Mouse (Mus musculus) cerebellum, postnatal 10 days (tissue): ENCODE data around the gene Grxcr1.
A peak's percentile ranks its signal among the peaks of the same experiment; 100 is the strongest.

Source experiments
- DNase-seq, 2 experiments: peaks; one replicate each; pipeline ENCODE4 v3.0.0; 2021; ENCODE audit warnings: mixed read lengths in 2 of 2

Gene Grxcr1

DNA sequence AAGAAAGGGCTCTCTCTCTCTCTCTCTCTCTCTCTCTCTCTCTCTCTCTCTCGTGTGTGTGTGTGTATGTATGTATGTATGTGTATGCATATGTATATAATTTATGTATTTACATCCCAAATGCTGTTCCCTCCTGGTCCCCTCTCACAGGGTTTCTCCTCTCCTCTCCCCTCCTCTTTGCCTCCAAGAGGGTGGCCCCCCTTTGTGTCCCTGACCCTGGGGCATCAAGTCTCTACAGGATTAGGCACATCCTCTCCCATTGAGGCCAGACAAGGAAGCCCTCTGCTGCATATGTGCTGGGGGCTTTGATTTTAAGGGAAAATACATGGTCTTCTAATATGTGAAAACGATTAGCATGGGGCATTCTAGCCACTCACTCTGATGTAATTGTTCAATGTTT, 61.5 kb downstream of the Grxcr1 start:
- DNase-seq = no peak

DNA sequence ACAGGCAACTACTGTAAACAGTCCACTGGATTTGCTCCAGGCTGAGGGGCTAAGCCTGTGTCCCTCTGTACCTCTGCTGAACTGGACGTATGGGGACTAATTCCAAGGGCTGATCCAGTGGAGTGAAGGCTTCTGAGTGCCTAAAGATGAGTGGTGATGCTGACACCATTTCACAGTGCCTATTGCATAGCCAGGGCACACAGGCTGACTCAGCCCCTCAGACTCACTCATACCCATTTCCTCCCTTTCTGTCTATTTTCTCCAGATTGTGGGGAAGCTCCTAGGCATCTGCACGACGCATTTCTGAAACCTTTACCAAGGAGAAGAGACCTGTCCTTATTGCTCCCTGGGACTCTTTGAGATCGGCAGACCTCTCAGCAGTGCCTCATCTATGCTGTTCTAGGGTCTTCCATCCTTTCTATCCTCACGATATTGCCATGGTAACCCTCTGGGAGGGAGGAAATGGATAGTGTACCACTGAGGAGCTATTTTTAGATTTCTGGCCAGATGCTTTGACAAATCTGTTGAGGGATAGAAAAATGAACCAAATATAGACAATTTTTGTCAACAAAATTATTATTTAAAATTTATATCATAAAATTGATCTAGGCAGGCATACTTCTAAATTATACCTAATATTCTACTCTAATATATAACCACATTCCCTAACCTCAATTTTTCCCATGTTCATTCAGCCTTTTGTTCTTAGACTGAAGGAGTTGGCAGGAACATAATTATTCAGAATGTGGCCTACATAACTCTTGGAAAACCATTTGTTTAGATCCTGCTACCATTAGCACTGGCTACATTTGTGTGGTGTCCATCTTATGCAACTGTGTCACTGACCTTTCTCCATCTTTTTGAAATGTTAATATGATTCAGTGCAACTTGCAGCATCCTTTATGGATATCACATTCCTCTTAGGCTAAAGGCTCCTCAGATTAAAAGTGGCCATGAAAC, 66.3 kb downstream of the Grxcr1 start:
- DNase-seq = peak; percentile 18 to 36

DNA sequence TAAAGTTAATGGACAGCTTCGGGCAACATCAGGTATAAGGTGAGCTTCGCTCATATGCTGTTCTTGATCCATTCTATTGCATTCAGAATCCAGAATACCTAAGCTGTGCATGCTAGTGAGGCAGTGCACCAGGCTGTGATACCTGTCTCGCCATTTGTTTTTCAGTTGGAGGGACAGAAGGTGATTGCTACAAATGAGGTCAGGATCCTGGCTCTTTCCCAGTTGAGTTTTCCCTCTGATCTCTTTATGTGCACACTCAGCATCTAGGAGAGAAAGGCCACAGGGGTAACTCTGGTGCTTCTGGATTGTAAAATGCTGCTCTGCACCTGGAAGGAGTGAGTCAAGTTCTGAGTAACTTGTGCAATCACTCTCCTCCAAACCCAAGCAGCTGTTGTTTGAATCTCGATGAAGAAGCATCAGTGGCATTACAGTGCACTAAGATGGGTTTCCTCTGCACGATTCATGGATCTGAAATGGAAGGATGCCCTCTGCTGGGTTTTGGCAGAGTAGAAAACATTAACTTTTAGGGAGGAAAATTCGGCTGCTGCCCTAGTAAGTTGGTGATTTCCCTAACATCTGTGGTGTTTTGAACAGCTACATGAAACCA, 80.9 kb downstream of the Grxcr1 start:
- peak; percentile 46 to 55 for DNase-seq

DNA sequence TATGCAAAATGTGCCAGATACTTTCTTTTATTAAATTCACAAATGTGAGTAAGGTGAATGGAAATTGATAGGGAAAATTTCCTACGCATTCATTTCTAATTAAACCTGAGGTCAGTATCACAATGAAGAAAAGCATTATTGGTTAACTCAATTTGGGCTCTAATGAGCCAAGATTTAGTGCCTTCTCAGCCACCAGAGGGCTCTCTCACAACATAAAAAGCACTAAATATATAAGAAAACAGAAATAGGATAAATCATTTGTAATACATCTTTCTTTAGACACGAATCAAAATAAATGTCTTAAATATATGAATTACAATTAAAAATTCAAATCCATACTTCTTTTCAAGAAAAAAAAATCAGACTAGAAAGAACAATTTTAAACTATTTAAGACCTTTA, 89.2 kb downstream of the Grxcr1 start:
- peak; percentile 22 to 44 for DNase-seq

DNA sequence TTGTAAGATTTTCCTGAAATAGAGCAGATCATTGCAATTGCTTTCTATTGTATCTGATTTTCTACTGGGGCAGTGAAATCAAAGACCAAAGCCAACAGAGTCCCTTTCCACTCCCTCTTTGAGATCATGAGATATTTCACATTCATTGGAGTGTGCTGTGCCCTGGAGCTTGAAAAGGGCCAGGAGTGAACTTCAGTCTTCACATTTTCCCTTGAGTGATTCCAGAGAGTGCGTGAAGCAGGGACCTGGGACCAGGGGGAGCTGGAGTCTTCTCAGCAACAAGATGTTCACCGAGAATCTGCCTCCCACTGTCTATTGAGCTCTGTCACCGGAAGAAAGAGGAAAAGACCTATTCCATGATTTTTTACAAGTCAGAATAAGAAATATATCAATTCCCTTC, 91.2 kb downstream of the Grxcr1 start:
- no peak for DNase-seq

DNA sequence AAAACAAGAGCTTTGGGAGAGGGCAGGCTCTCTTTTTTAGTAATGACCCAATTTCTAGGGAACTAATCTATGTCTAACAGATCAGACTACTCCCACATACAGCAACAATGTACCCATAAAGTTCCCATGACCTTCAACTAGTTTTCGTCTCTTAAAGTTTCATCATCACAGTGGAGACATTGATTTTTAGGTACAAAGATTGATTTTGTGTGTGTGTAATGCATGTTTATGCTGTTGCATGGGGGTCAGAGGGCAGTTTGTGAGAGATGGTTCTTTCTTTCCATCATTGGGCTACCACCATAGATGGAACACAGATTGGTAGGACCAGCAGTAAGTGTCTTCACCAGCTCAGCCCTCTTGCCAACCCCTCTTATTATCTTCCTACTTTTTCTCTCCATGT, 93.8 kb downstream of the Grxcr1 start:
- DNase-seq = no peak

DNA sequence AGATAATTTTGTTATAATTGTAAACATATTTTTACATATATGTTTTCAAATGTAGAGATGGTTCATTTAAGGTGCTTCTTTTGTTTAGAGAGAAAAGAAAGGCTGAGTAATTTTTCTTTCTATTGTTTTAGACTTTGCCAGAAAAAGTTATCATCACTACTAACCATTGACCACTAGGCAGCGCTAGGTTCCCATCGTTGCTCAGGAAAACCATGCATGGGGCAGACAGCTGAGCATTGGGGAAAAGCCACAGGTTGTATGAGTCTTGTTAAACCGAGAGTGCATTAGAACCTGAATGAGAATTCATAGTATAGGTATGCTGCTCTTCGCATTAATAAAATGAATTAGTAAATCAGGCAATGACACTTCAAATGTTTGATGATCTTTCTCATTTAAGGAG, 96.8 kb downstream of the Grxcr1 start:
- peak; percentile 78 to 81 for DNase-seq

DNA sequence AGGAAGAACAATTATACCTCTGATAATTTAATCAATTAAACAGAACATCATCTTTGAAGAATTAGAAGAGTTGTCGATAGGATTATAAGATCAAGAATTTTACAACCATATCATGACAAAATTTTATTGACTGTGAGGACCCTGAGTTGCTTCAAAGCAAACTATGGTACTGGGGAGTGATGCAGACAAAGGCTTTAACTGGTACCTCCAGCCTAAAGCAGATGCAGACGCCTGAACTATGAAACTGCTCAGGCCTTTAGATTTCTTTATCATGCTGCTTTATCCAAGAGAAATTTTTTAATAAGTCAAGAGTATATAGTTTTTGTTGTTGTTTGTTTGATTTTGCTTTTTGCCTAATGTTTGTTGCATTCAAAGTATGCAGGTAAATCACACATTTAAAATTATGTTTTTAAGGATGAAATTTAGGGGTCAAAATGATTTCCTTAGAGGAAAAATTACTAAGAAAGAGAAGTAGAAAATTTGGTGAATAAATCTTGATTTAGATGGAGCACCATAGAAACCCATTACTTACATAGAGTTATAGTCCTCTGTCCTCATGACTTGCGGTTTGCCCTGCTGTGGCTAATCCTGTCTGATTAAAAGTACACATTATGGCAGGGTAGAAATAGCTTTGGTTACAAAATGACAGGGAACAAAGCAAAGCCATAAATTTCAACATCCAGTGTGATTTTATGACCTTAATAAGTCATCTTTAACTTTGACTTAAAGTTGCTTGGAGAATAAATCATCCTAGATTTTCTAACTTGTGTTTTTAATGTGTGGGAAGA, 97.4 kb downstream of the Grxcr1 start:
- DNase-seq = no peak

DNA sequence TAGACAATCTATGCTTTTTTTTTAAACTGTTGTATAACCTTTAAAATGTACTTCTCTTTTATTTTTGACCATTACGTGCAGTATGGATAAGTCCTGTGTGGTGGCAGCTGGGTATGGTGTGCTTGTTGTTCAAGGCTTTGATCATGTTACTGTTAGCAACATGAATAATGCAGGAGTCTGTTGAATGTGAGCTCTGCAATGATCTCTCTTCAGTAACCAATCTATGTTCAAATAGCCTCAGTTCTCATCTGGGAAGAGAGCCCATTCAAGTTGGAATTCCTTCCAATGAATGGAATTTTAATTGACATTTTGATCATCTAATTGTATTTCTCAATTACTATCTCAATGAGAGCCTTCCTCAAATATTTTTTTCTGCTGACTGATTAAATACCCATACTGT, 115.2 kb downstream of the Grxcr1 start:
- DNase-seq = no peak

DNA sequence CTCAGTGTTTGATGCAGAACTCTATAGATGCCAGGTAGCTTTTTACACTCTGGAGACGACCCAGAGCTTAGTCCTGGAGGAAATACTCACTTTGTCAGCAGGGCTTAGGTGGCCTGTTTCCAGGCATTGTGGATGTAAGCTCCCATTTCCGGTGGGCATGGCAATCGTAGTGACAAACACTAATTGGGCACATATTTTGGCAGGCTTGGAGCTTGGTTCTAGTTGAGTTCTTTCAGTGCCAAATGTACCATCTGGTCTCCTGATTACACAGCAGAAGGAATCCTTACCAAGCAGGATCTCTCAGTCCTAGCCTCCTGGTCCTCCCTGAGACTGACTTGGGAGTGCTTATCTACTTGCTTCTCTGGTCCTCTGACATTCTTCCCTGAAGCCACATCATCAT, 118.3 kb downstream of the Grxcr1 start:
- DNase-seq = peak; percentile 91 to 92

DNA sequence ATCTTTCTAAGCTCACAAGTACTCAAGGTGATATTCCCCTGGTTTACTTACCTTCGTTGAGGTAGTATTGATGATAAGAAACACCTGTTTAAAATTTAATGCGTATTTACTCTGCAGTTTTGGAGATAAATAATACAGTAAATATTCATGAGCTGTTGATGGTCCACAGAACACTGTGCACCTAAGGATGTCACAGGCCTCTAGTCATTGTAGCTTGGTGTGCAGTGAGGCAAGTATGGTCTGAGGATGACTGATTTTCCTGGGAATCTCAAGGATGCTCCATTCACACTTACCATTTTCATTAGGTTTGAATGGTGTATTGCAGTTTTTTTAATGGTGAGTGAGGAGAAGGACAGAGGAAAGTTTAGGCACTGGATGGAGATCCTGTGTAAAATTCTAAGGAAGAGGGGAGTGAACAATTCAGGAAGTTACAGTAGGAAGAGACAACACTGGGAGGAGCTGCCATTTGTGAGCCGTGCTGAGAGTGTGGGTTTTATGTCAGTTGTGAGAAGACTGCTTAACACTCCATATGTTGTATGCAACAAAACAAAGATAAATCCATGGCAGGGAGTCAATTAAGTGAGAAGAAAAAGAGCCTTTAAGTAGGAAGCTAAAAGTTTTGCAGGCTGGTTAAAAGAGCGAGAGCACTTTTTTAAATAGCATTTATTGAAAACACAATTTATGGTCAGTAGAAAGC, 118.9 kb downstream of the Grxcr1 start:
- DNase-seq = no peak

DNA sequence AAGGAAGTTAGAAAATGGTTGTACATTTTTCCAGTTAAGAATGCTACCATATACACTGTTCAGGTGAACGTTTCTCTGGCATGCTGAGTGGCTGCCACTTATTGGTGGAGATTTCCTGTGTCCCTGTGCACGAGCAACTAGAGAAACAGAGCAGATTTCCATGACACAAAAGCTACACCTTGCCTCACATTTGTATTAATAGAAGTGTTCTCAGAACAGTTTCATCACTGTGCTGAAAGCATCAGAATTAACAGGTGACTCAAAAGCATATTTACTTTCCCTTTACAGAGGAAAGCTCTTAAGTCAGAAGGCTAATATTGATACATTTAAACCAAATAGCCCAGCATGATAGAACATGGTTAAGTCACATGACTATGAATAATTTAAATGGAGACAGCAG, 130.9 kb downstream of the Grxcr1 start:
- no peak for DNase-seq

DNA sequence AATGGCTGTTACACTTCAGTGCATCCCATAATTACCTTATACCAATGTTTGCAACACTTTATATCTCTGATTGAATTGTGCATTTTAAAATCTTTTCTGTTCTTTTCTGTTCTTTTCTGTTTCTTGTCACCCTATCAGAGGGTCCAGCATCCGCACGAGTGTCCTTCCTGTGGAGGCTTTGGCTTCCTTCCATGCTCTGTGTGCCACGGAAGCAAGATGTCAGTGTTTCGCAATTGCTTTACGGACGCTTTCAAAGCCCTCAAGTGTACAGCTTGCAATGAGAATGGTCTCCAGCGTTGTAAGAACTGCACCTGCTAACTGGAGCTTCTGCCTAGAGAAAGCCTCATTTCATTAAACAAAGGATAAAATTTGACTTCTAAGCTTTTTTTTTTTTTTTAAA, 134.3 kb downstream of the Grxcr1 start:
- DNase-seq = peak; percentile 72 to 79
